ENCODE assay signal across 29 mouse cellular contexts in genomic region chrX:102042386-102042785, GRCm38 (mm10). TPM values are rescaled to one million over a fixed set of nuclear protein-coding genes. Genes with fewer than 3 reads are reported as not detected.
A peak's percentile ranks its signal among the peaks of the same experiment; 100 is the strongest.
DNase-seq lines count a peak whose midpoint lies in the region; ATAC-seq lines count a peak whose summit lies in the region.
"Had no signal": no experiment of that assay in that cellular context is flagged by ENCODE, and none has a peak within 500 bp of the region (broad histone marks: within the 10 kb centered on the region; RNA-seq: fewer than 3 reads in every experiment).

No protein-coding gene starts in this region.

- H3K27me3 ChIP-seq in heart, embryonic 12.5 days (replicated peaks): no peaks in the 10 kb centered on the region; the same call in 1 of the 2 replicates
- H3K27me3 ChIP-seq: heart, embryonic 15.5 days had no signal

- H3K9me3 ChIP-seq in heart, embryonic 12.5 days (replicated peaks): no peaks in the 10 kb centered on the region
- H3K9me3 ChIP-seq: G1E; heart, embryonic 15.5 days; liver, embryonic 12.5 days; midbrain, embryonic 12.5 days had no signal

- ATAC-seq in activated CD4-positive, CD25-positive, alpha-beta regulatory T cell, adult 4 months: peak; percentile 63
- peak; percentile 61; the same call in 1 of the 2 replicates for ATAC-seq in monocyte, adult 5-6 weeks (replicated peaks; ENCODE audit: insufficient number of reproducible peaks, low FRiP score, low TSS enrichment, poor library complexity, severe bottlenecking)
- no peak for ATAC-seq in heart, embryonic 12.5 days (ENCODE audit: insufficient number of reproducible peaks, low FRiP score)
- ATAC-seq: forebrain, embryonic 16.5 days; inflammation-experienced regulatory T-cells, adult 6 months; liver, embryonic 12.5 days; liver, postnatal 0 days had no signal

- DNase-seq in CD4-positive helper T cell, adult 2 months (ENCODE audit: low read depth, low spot score): peak; percentile 58
- peak; percentile 56 for DNase-seq in induced T-regulatory cell, adult 2 months (ENCODE audit: low read depth)
- DNase-seq in heart, adult 9 months (ENCODE audit: low spot score in 2 of 2): no peak
- no peak for DNase-seq in left cerebral cortex, postnatal 10 days (ENCODE audit: extremely low spot score in 1 of 2, low spot score in 2 of 2)
- no peak for DNase-seq in ovary, adult 18-20 months (ENCODE audit: low spot score)
- DNase-seq: adrenal gland, postnatal 14 days; cerebellum, adult 11-12 months; cerebellum, postnatal 10 days; gastrocnemius, postnatal 25 days; kidney, adult 11 months; kidney, postnatal 14 days; layer of hippocampus, adult 9-11 months; liver, postnatal 0 days; lung, postnatal 4 days; right cerebral cortex, adult 18-20 months; spleen, adult 18-20 months; thymus, postnatal 14 days had no signal

- 0 out of 2 replicates have a peak, but pooled peaks cover 4% of the 10 kb centered on the region for H3K36me3 ChIP-seq in heart, embryonic 12.5 days
- H3K36me3 ChIP-seq: G1E; heart, embryonic 15.5 days; liver, embryonic 12.5 days; midbrain, embryonic 12.5 days had no signal

- intact Hi-C loops in left cerebral cortex, postnatal 10 days (cut with DNase I): no loop called here

- no peak overlapping the region for H3K4me3 ChIP-seq in heart, embryonic 12.5 days
- H3K4me3 ChIP-seq: erythroblast, embryonic 14.5 days; heart, embryonic 15.5 days; left cerebral cortex, adult 2 months; liver, embryonic 12.5 days; midbrain, embryonic 12.5 days had no signal

- 83% methylated on average over 4 of the region's 4 CpGs for WGBS in heart, embryonic 12.5 days

- no peak overlapping the region for H3K27ac ChIP-seq in heart, embryonic 12.5 days (ENCODE audit: poor library complexity, severe bottlenecking)
- H3K27ac ChIP-seq: heart, embryonic 15.5 days; hindbrain, embryonic 14.5 days; left cerebral cortex, adult 2 months; liver, embryonic 12.5 days; midbrain, embryonic 12.5 days had no signal

- no peak overlapping the region for H3K4me2 ChIP-seq in heart, embryonic 12.5 days
- H3K4me2 ChIP-seq: heart, embryonic 15.5 days; hindbrain, embryonic 14.5 days; liver, embryonic 12.5 days; midbrain, embryonic 12.5 days had no signal

- no peak overlapping the region for H3K9ac ChIP-seq in heart, embryonic 12.5 days
- H3K9ac ChIP-seq: heart, embryonic 15.5 days; hindbrain, embryonic 14.5 days; liver, embryonic 12.5 days; liver, postnatal 0 days; midbrain, embryonic 12.5 days had no signal

- peaks cover 5% of the 10 kb centered on the region for H3K4me1 ChIP-seq in heart, embryonic 12.5 days (replicated peaks)
- H3K4me1 ChIP-seq: midbrain, embryonic 12.5 days had no signal

RNA-seq across cellular contexts. Expression of gene Rtl5, which starts 28.7 kb away (rescaled TPM):
- polyA plus RNA-seq in activated CD4-positive, CD25-positive, alpha-beta regulatory T cell, adult 4 months (2017; shearing (Covaris generic)): 1 to 10 TPM in 1 of 2 experiments, under 1 TPM in 1; 0.48 to 1.0 TPM
- 1.6 to 3.7 TPM (median 2.1 TPM) in 3 replicates for total RNA-seq in monocyte, adult 5-6 weeks (2017)
- polyA plus RNA-seq in heart, embryonic 12.5 days (2016; fragmentation: Nextera tagmentation; extraction: Ambion mirVana): 1.1 and 1.4 TPM in 2 replicates
- total RNA-seq in left cerebral cortex, postnatal 10 days (2021): 10 to 100 TPM in 1 of 2 experiments, 1 to 10 TPM in 1; 9.6 to 13.9 TPM
- polyA plus RNA-seq: G1E had no signal

Comparison
In these comparisons a context has a peak if more than half of its experiments do, and no peak if none do; other contexts are left out.
1. DNase-seq: peak in CD4-positive helper T cell, adult 2 months (single experiment) and induced T-regulatory cell, adult 2 months (single experiment); none in heart, adult 9 months (0 of 2), left cerebral cortex, postnatal 10 days (0 of 2) and ovary, adult 18-20 months (single experiment).